Mouse (Mus musculus): ENCODE data around the gene Rngtt. TPM values are rescaled to one million over a fixed set of nuclear protein-coding genes. Genes with fewer than 3 reads are reported as not detected.

Rngtt gene
- polyA plus RNA-seq, 1 experiment: 16.0 TPM

- H3K4me3 ChIP-seq (replicated peaks; ENCODE audit: control insufficient read depth, low read depth, low read length): no peak overlapping the region
- H3K4me1 ChIP-seq (ENCODE audit: control insufficient read depth, insufficient read depth, low read length): no peaks in the 10 kb centered on the region
- WGBS: 87% methylated on average over 2 of the region's 2 CpGs
- no peak overlapping the region for H3K27ac ChIP-seq (ENCODE audit: control insufficient read depth, insufficient read depth, low read depth, low read length, poor library complexity)
- TF ChIP-seq CTCF (IDR thresholded peaks at IDR 0.05; ENCODE audit: control insufficient read depth, insufficient read depth, low read length): no peak
- TF ChIP-seq POLR2A (IDR thresholded peaks at IDR 0.05; ENCODE audit: borderline replicate concordance, control insufficient read depth, low read depth, low read length): no peak
Measured at GRCm38 (mm10) chr4:33393437-33393836, 83.3 kb downstream of the Rngtt start.

DNA sequence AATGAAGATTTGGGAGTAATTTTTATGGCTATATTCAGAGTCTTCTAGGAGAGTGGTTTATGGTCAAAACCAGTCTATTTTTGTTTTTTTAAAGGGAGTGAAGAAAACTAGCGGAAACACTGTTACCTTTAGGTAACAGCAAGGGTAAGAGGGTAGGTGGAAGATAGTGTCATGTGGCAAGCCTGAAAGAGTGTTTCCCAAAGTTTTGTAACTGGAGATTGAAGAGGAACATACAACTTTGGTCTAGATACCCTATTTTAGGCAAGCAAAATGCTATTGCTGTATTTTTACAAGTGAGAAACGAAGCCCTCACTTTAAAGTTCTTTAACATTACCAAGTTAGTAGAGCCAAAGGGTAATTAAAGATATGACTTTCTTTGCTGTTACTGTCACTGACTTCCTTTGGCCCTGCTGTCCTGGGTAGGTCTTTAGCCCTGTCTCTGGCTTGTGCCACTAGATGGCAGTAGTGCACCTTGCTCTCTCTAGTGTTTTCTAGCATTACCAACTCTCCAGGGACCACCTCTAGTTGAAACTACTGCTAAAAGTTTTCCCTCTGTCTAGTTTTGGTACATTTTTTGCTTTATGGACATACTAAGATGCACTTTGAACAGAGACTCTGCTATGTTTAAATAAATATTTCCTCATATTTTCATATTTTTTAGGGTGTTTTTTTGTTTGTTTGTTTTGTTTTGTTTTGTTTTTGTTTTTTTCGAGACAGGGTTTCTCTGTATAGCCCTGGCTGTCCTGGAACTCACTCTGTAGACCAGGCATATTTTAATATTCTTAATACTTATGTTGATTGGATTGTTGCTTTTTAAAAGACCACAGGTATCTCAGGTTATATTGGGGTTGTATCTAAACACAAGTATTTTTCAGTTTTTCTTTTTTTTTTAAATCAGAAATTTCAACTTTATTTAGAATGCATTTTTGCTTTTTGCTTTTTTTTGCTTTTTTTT, 86.4 kb downstream of the Rngtt start:
- 61% methylated on average over 3 of the region's 3 CpGs for WGBS
- TF ChIP-seq CTCF (IDR thresholded peaks at IDR 0.05; ENCODE audit: control insufficient read depth, insufficient read depth, low read length) (peak; percentile 90), POLR2A (IDR thresholded peaks at IDR 0.05; ENCODE audit: borderline replicate concordance, control insufficient read depth, low read depth, low read length) (no peak)

DNA sequence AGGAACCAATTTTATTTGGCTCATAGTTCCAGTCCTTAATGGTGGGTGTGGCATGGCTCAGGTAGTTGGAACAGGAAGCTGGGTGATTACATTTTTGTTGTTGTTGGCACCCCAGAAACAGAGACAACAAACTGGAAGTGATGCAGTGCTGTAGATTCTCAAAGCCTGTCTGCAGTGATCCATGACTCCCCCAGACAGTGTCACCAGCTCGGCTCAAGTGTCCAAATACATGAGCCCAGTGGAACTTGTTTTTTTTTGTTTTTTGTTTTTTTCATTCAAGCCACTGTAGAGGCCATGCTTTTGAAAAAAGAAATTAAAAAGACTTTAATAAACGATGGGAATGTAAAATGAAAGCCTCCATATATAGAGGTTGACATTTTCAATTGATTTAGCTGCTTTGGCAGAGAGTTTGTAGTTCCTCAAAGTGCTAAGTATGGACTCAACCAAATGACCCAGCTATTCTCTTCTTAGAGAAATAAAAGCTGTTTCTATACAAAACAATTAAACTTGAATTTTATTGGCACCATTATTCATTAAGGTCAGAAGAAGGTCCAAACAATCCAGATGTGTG, 95.7 kb downstream of the Rngtt start:
- Histone ChIP-seq H3K4me3 (replicated peaks; ENCODE audit: control insufficient read depth, low read depth, low read length) (no peak overlapping the region), H3K4me1 (ENCODE audit: control insufficient read depth, insufficient read depth, low read length) (no peaks in the 10 kb centered on the region), H3K27ac (ENCODE audit: control insufficient read depth, insufficient read depth, low read depth, low read length, poor library complexity) (no peak overlapping the region)
- WGBS: 71% methylated on average over 2 of the region's 2 CpGs
- TF ChIP-seq POLR2A (IDR thresholded peaks at IDR 0.05; ENCODE audit: borderline replicate concordance, control insufficient read depth, low read depth, low read length) (no peak), CTCF (IDR thresholded peaks at IDR 0.05; ENCODE audit: control insufficient read depth, insufficient read depth, low read length) (no peak)

More for the DNA sequence above, 86.4 kb downstream of the Rngtt start:
- Histone ChIP-seq H3K4me1 (ENCODE audit: control insufficient read depth, insufficient read depth, low read length) (no peaks in the 10 kb centered on the region), H3K4me3 (replicated peaks; ENCODE audit: control insufficient read depth, low read depth, low read length) (no peak overlapping the region), H3K27ac (ENCODE audit: control insufficient read depth, insufficient read depth, low read depth, low read length, poor library complexity) (no peak overlapping the region)

DNA sequence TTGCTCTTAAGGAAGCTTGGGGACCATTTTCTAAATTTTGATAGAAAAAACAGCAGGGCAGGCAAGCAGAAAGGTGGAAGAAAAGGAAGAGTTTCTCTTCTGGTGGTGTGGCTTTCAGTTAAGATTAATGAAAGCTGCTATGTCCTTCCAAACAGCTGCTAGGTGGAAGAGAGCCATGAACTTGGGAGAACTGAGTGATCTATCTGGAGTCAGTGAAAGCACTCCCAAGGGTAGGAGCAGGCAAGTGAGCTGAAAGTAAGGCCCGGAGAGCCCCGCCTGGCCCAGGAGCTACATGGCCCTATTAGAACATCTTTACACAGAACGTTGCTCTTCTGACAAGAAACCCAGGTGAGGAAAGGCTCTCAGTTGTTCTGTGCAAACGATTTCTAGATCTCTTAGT, 103.7 kb downstream of the Rngtt start:
- TF ChIP-seq CTCF (IDR thresholded peaks at IDR 0.05; ENCODE audit: control insufficient read depth, insufficient read depth, low read length): no peak
- no peak for TF ChIP-seq POLR2A (IDR thresholded peaks at IDR 0.05; ENCODE audit: borderline replicate concordance, control insufficient read depth, low read depth, low read length)
- Histone ChIP-seq H3K4me1 (ENCODE audit: control insufficient read depth, insufficient read depth, low read length) (no peaks in the 10 kb centered on the region), H3K27ac (ENCODE audit: control insufficient read depth, insufficient read depth, low read depth, low read length, poor library complexity) (no peak overlapping the region), H3K4me3 (replicated peaks; ENCODE audit: control insufficient read depth, low read depth, low read length) (no peak overlapping the region)
- WGBS: 78% methylated on average over 4 of the region's 4 CpGs

- 78% methylated on average over 4 of the region's 4 CpGs for WGBS
- TF ChIP-seq POLR2A (IDR thresholded peaks at IDR 0.05; ENCODE audit: borderline replicate concordance, control insufficient read depth, low read depth, low read length): no peak
- TF ChIP-seq CTCF (IDR thresholded peaks at IDR 0.05; ENCODE audit: control insufficient read depth, insufficient read depth, low read length): no peak
- Histone ChIP-seq H3K4me3 (replicated peaks; ENCODE audit: control insufficient read depth, low read depth, low read length) (no peak overlapping the region), H3K4me1 (ENCODE audit: control insufficient read depth, insufficient read depth, low read length) (no peaks in the 10 kb centered on the region; the same call in 1 of the 2 replicates), H3K27ac (ENCODE audit: control insufficient read depth, insufficient read depth, low read depth, low read length, poor library complexity) (no peak overlapping the region)
Measured at GRCm38 (mm10) chr4:33414781-33415180, 104.7 kb downstream of the Rngtt start.

- H3K4me3 ChIP-seq (replicated peaks; ENCODE audit: control insufficient read depth, low read depth, low read length): no peak overlapping the region
- H3K4me1 ChIP-seq (ENCODE audit: control insufficient read depth, insufficient read depth, low read length): no peaks in the 10 kb centered on the region; the same call in 1 of the 2 replicates
- WGBS: 73% methylated on average over 4 of the region's 4 CpGs
- no peak overlapping the region for H3K27ac ChIP-seq (ENCODE audit: control insufficient read depth, insufficient read depth, low read depth, low read length, poor library complexity)
- TF ChIP-seq POLR2A (IDR thresholded peaks at IDR 0.05; ENCODE audit: borderline replicate concordance, control insufficient read depth, low read depth, low read length) (no peak), CTCF (IDR thresholded peaks at IDR 0.05; ENCODE audit: control insufficient read depth, insufficient read depth, low read length) (no peak)
Measured at GRCm38 (mm10) chr4:33417391-33417790, 107.3 kb downstream of the Rngtt start.

GRCm38 (mm10) chr4:33419644-33420043, 109.5 kb downstream of the Rngtt start:
- 32% methylated on average over 1 of the region's 1 CpGs for WGBS
- H3K4me1 ChIP-seq (ENCODE audit: control insufficient read depth, insufficient read depth, low read length): no peaks in the 10 kb centered on the region; the same call in 1 of the 2 replicates
- no peak overlapping the region for H3K4me3 ChIP-seq (replicated peaks; ENCODE audit: control insufficient read depth, low read depth, low read length)
- H3K27ac ChIP-seq (ENCODE audit: control insufficient read depth, insufficient read depth, low read depth, low read length, poor library complexity): no peak overlapping the region
- TF ChIP-seq POLR2A (IDR thresholded peaks at IDR 0.05; ENCODE audit: borderline replicate concordance, control insufficient read depth, low read depth, low read length) (no peak), CTCF (IDR thresholded peaks at IDR 0.05; ENCODE audit: control insufficient read depth, insufficient read depth, low read length) (no peak)

DNA sequence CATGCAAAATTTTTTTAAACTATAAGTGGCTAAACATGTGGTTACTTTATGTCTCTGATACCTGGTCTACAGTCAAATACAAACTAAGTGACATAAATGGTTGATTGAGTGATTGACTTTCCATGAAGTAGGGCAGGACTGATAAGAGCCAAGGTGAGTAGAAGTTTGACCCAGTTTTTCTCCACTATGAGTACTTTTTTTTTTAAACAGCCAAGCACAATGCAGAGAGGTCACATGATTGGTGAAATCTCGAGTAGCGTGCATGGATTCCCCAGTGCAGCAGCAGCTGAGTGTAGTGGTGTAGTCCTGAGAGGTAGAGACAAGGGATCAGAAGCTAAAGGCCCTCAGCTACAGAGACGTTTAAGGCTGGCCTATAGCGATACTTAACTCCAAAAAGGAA, 118.7 kb downstream of the Rngtt start:
- TF ChIP-seq CTCF (IDR thresholded peaks at IDR 0.05; ENCODE audit: control insufficient read depth, insufficient read depth, low read length) (no peak), POLR2A (IDR thresholded peaks at IDR 0.05; ENCODE audit: borderline replicate concordance, control insufficient read depth, low read depth, low read length) (no peak)
- Histone ChIP-seq H3K4me1 (ENCODE audit: control insufficient read depth, insufficient read depth, low read length) (no peaks in the 10 kb centered on the region), H3K27ac (ENCODE audit: control insufficient read depth, insufficient read depth, low read depth, low read length, poor library complexity) (no peak overlapping the region), H3K4me3 (replicated peaks; ENCODE audit: control insufficient read depth, low read depth, low read length) (no peak overlapping the region)
- WGBS: 89% methylated on average over 4 of the region's 4 CpGs
